Mouse (Mus musculus): ENCODE data around the gene Hsd3b1.

- TF ChIP-seq CTCF (conservative IDR thresholded peaks at IDR 0.05; ENCODE audit: insufficient read depth, insufficient read length, low read depth, low read length) (no peak), POLR2A (IDR thresholded peaks at IDR 0.05; ENCODE audit: low read depth, low read length) (no peak)
Observed at GRCm38 (mm10) chr3:98880831-98881230, 21.2 kb upstream of the Hsd3b1 start.
